Mouse (Mus musculus) heart, postnatal 25 days (tissue): ENCODE measurements around the gene Tmem158. TPM values are rescaled to one million over a fixed set of nuclear protein-coding genes. Genes with fewer than 3 reads are reported as not detected.

ENCODE experiments used
- total RNA-seq, 2 experiments: library from RNA; stranded (reverse); gene quantifications; 2 replicates each; pipeline ENCODE4 v1.2.3; 2021

Gene Tmem158
- total RNA-seq, 2 experiments from 2014 or later, result 7.3 to 8.0 TPM

Other genes with a start within 250 kb of the Tmem158 start
- 10 to 100 TPM; 13.7 to 13.9 TPM for gene Tmem42, start 239.4 kb downstream of the Tmem158 start, total RNA-seq
- under 1 TPM in 1 of 2 experiments, not detected in 1; 0.42 TPM for gene Tgm4, start 226.0 kb downstream of the Tmem158 start, total RNA-seq
- gene Zdhhc3, start 147.6 kb downstream of the Tmem158 start, total RNA-seq, result 10 to 100 TPM; 42.8 TPM
- gene Exosc7, start 147.5 kb downstream of the Tmem158 start, total RNA-seq, result 10 to 100 TPM; 28.0 to 30.2 TPM
- gene Clec3b, start 109.8 kb downstream of the Tmem158 start, total RNA-seq, result 10 to 100 TPM; 63.0 to 63.6 TPM
- gene Cdcp1, start 44.7 kb downstream of the Tmem158 start, total RNA-seq, result under 1 TPM; 0.08 TPM
- 10 to 100 TPM; 51.0 to 65.0 TPM for gene Lars2, start 106.2 kb upstream of the Tmem158 start, total RNA-seq
- 10 to 100 TPM; 31.2 to 37.8 TPM for gene Limd1, start 217.9 kb upstream of the Tmem158 start, total RNA-seq